Mouse (Mus musculus) retina, postnatal 1 day (tissue): ENCODE data around the gene Akap1.

ENCODE experiments used
- DNase-seq: peaks from one replicate; pipeline ENCODE4 v3.0.0-alpha.2; 2012

The Akap1 gene

GRCm38 (mm10) chr11:88841406-88841805, 23.0 kb downstream of the Akap1 start:
- no peak for DNase-seq

GRCm38 (mm10) chr11:88840724-88841350, 23.5 kb downstream of the Akap1 start:
- DNase-seq: no peak

DNA sequence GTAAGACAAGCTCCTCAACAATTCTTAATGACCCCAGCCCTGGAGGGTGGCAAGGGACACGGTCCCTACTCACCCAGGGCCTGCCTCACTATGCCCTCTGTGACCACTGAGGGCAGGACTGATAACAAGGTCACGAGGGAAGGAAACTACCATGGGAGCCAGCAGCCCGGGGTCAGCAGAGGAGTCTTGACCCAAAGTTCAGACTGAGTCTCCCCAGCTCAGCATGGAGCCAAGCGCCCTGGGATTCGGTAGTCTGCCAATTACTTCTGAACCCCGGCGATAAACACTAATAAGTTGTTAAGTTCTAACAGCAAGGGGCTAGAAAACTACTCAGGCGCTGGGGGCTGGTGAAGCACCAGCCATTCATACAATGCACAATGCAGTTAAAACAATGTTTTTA, 24.1 kb downstream of the Akap1 start:
- DNase-seq: no peak

DNA sequence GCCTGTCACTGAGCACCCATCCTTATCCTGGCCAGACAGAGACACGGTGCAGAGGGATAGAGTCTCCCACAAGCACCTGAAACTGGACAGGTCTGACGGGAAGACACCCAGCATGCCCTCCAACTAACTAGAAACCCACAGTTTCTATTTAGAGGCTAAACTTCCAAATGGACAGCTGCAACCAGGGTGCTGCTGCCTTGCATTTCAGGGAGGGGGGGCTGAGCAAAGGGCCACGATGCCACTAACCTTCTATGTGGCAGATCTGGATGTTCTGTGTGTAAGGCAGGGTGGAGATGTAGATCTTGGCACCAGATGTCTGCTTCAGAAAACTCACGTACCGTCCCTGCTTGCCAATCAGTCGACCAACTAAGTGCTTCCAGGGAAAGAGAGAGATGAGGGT, 25.0 kb downstream of the Akap1 start:
- DNase-seq: no peak

DNA sequence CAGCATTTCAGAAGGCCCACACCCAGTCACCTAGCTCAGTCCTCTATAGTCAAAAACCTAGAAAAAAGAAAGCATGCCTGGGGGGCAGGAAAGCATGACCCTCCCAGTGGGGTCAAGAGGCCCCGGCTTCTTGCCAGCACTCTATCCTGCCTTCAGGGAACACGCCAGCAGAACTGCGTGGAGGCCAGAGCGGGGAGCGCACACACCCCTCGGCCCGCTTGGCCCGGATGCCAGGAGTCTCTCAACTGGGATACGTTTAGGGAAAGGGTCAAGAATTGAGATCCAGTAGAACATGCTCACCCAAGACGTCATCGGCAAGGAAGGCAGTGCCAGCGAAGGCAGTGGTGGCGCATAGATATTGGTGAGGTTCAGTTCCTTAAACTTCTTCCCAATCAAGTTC, 25.8 kb downstream of the Akap1 start:
- no peak for DNase-seq

GRCm38 (mm10) chr11:88834606-88835005, 29.8 kb downstream of the Akap1 start:
- no peak for DNase-seq

DNA sequence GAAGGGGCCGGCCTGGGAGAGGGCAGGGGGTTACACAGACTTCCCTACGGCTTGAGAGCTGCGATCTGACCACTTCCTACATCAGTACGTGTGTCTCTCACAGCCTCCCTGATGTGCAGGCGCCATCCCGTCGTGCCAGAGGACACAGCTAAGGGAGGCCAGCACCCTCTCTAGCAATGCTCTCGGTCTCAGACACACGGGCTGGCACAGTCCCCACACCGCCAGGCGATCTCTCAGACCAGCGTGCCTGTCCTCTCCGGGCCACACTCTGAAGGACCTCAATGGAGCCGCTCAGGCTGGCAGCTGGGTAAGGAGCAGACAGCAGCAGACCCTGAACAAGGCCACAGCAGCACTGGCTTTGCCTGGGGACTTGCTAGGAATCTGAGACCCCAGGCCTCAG, 30.3 kb downstream of the Akap1 start:
- no peak for DNase-seq

- no peak for DNase-seq
Observed at GRCm38 (mm10) chr11:88833099-88833498, 31.3 kb downstream of the Akap1 start.

GRCm38 (mm10) chr11:88830257-88830804, 34.1 kb downstream of the Akap1 start:
- DNase-seq: peak; percentile 67

DNA sequence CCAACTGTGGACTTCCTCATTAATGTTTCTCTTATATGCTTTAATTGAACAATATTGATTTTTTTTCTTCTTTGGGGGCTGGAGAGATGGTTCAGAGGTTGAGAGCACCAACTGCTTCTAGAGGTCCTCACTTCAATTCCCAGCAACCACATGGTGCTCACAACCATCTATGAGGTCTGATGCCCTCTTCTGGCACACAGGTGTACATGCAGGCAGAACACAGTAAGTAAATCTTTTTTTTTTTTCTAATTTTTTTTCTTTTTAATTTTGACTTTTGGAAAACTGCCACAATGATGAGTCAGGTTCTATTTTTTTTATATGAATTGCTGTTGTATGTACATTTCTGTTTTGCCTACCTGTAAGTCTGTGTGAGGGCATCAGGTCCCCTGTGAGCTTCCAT, 35.9 kb downstream of the Akap1 start:
- no peak for DNase-seq

- DNase-seq: peak; percentile 40
Observed at GRCm38 (mm10) chr11:88825909-88826308, 38.5 kb downstream of the Akap1 start.

DNA sequence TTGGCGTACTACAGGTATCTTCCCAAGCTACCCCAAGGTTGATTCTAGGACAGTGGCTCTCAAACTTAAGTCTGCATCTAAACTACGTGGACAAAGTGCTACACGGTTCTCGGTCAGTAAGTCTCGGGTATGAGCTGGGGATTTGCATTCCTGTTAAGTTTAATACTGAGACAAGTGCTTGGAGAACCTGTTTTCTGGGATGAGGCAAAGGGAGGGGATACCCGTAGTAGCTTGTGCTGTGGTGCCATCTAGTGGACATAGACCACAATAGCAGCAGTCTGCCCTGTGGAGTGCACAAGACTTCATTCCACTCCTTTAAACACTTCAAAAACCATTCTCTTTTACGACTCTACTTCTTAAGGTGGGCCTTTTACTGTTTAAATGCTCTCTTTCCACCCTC, 41.4 kb downstream of the Akap1 start:
- peak; percentile 90 for DNase-seq

- DNase-seq: peak; percentile 57
Observed at GRCm38 (mm10) chr11:88822526-88822925, 41.9 kb downstream of the Akap1 start.

GRCm38 (mm10) chr11:88820742-88821576, 43.4 kb downstream of the Akap1 start:
- peak; percentile 79 for DNase-seq

- DNase-seq: peak; percentile 49
Observed at GRCm38 (mm10) chr11:88820253-88820652, 44.1 kb downstream of the Akap1 start.

DNA sequence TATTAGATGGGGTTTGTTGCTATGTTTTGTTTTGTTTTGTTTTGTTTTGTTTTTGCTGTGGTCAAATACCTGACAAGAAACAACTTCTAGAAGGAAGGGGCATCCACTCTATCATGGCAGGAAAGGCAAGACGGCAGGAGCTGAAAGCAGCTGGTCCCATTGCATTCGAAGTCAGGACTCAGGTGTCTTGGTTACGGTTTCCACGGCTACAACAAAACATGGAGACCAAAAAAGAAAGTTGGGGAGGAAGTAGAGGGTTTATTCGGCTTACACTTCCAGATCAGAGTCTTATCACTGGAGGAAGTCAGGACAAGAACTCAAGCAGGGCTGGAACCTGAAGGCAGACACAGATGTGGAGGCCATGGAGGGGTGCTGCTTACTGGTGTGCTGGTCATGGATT, 47.3 kb downstream of the Akap1 start:
- DNase-seq: no peak

DNA sequence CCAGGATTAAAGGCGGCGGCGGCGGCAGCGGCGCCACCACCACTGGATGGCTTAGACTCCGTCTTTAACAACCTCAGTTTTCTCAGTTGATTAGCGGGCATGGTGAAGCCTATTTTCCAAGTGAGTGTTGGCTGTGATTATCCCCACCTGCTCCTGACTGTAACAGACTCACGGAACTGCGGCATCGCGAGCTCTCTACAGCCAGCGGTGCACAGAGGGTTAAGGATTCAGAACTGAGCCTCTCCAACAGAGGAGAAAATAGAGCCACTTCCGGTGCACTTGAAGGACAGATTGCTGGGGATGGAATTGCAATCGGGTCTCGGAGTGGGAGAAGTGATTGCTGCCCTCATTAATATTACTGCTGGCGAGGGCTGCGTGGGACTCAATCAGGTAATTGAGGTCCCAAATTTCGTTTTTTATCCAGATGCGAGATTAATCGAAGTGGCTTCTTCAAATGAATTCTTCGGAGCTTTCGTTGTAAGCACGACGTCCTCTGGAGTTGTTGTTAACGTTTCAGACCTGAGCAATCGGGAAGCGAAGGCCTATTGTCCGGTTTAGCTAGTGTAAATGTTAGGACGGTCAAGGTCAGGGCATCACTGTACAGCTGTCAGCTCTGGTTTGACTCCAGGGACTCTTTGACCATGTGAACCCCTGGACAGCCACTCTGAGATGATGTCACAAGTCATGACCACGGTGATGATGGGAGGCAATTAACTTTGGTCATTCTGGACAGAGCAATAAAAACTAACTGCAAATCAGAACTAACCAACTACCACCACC, 61.0 kb downstream of the Akap1 start:
- DNase-seq: peak; percentile 51

GRCm38 (mm10) chr11:88796207-88796606, 68.2 kb downstream of the Akap1 start:
- DNase-seq: no peak

DNA sequence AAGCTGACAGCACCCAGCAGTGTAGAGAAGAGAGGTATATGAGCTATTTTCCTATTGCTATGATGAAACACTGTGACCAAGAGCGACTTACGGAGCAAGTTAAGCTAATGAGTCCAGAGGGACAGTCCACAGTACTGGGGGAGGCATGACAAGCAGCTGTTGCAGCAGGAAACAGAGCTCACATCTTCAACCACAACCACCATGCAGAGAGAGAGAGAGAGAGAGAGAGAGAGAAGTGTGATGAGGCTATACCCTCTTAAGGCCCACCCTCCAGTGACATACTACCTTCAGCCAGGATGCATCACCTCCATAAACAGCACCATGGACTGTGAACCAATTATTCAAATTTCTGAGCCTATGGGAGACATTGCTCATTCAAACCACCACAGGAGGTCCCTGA, 74.5 kb downstream of the Akap1 start:
- no peak for DNase-seq

GRCm38 (mm10) chr11:88786816-88787215, 77.6 kb downstream of the Akap1 start:
- DNase-seq: no peak

- no peak for DNase-seq
Observed at GRCm38 (mm10) chr11:88783525-88783924, 80.9 kb downstream of the Akap1 start.

GRCm38 (mm10) chr11:88782531-88782930, 81.9 kb downstream of the Akap1 start:
- DNase-seq: no peak
